Mouse (Mus musculus): Measurements from ENCODE around the gene Hoxb2. TPM values are rescaled to one million over a fixed set of nuclear protein-coding genes. Genes with fewer than 3 reads are reported as not detected.

Gene Hoxb2
- polyA plus RNA-seq, 1 experiment from 2014 or later: 49.9 TPM

DNA sequence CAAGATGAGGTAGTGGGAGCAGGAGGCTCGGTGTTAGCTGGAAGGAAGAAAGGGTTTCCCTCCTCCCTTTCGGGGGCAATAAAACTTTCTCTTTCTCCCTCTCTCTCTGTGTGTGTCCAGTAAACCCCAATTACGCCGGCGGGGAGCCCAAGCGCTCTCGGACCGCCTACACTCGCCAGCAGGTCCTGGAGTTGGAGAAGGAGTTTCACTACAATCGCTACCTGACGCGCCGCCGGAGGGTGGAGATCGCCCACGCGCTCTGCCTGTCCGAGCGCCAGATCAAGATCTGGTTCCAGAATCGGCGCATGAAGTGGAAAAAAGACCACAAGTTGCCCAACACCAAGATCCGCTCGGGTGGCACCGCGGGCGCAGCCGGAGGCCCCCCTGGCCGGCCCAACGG lies 30.4 kb upstream of the Hoxb2 start:
- Histone ChIP-seq H3K9me3 (ENCODE audit: control insufficient read depth, low read length) (no peaks in the 10 kb centered on the region), H3K4me1 (ENCODE audit: control insufficient read depth, insufficient read depth, low read length) (peaks cover 65% of the 10 kb centered on the region), H3K4me3 (ENCODE audit: low read length) (peak overlapping the region; percentile 53), H3K27ac (ENCODE audit: low read depth, low read length) (peak overlapping the region; percentile 100), H3K36me3 (ENCODE audit: control insufficient read depth, insufficient read depth, low read length) (peaks cover 15% of the 10 kb centered on the region), H3K27me3 (ENCODE audit: control insufficient read depth, insufficient read depth, low read length) (no peaks in the 10 kb centered on the region), H3K9ac (ENCODE audit: low read depth, low read length) (peak overlapping the region; percentile 99), H3K4me2 (replicated peaks; ENCODE audit: low read depth, low read length) (peak overlapping the region; percentile 95)
- under 1% methylated on average over 29 of the region's 29 CpGs for WGBS
- no peak for ATAC-seq (ENCODE audit: low FRiP score, low TSS enrichment)

GRCm38 (mm10) chr11:96320688-96321087 lies 29.6 kb upstream of the Hoxb2 start:
- peak overlapping the region; percentile 100 for H3K27ac ChIP-seq (ENCODE audit: low read depth, low read length)
- peak overlapping the region; percentile 95 for H3K4me2 ChIP-seq (replicated peaks; ENCODE audit: low read depth, low read length)
- H3K36me3 ChIP-seq (ENCODE audit: control insufficient read depth, insufficient read depth, low read length): peaks cover 15% of the 10 kb centered on the region
- peak overlapping the region; percentile 53 for H3K4me3 ChIP-seq (ENCODE audit: low read length)
- no peaks in the 10 kb centered on the region for H3K9me3 ChIP-seq (ENCODE audit: control insufficient read depth, low read length)
- H3K4me1 ChIP-seq (ENCODE audit: control insufficient read depth, insufficient read depth, low read length): peaks cover 66% of the 10 kb centered on the region
- 11% methylated on average over 17 of the region's 17 CpGs for WGBS
- peak overlapping the region; percentile 99 for H3K9ac ChIP-seq (ENCODE audit: low read depth, low read length)
- H3K27me3 ChIP-seq (ENCODE audit: control insufficient read depth, insufficient read depth, low read length): no peaks in the 10 kb centered on the region
- no peak for ATAC-seq (ENCODE audit: low FRiP score, low TSS enrichment)

DNA sequence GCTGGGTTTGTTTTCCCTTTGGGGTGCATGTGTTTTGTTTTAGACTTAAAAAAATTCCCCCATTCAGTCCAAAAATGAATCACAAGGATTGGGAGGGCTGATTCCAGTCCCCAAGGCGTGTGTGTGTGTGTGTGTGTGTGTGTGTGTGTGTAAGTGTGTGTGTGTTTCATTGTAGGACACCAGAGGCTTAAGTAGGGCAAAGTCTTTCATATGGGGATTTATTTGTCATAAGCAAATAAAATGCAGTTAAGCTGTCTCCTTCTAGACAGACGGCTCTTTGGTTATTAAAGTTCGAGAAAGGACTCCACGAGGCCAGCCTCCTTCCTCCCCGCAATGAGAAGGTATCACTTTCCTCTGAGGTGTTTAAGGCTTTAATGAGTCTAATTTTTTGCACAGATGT lies 28.5 kb upstream of the Hoxb2 start:
- H3K4me1 ChIP-seq (ENCODE audit: control insufficient read depth, insufficient read depth, low read length): peaks cover 67% of the 10 kb centered on the region
- peak overlapping the region; percentile 53 for H3K4me3 ChIP-seq (ENCODE audit: low read length)
- H3K4me2 ChIP-seq (replicated peaks; ENCODE audit: low read depth, low read length): peak overlapping the region; percentile 95
- no peaks in the 10 kb centered on the region for H3K9me3 ChIP-seq (ENCODE audit: control insufficient read depth, low read length)
- H3K36me3 ChIP-seq (ENCODE audit: control insufficient read depth, insufficient read depth, low read length): peaks cover 19% of the 10 kb centered on the region
- no peak for ATAC-seq (ENCODE audit: low FRiP score, low TSS enrichment)
- H3K27ac ChIP-seq (ENCODE audit: low read depth, low read length): peak overlapping the region; percentile 100
- no peaks in the 10 kb centered on the region for H3K27me3 ChIP-seq (ENCODE audit: control insufficient read depth, insufficient read depth, low read length)
- WGBS: 19% methylated on average over 5 of the region's 5 CpGs
- peak overlapping the region; percentile 99 for H3K9ac ChIP-seq (ENCODE audit: low read depth, low read length)

DNA sequence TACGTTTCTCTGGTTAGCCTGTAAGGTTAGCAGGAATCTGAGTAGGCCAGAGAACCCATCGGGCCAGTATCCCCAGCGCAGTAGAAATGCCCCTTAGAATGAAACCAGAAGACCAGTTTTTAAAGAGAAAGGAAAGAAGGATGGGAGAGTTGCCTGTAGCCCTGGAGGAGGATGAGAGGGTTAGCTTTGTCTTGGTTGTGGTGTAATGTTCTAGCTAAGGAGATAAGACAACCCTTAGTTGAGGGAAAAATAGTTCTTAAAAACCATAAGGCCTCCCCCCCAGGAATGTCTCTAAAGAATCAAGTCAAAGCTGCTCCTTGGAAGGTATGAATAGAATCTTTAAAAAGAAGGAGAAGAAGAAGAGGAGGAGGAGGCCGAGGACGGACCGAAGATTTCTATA lies 27.6 kb upstream of the Hoxb2 start:
- peak overlapping the region; percentile 99 for H3K9ac ChIP-seq (ENCODE audit: low read depth, low read length)
- WGBS: 5% methylated on average over 6 of the region's 6 CpGs
- peaks cover 74% of the 10 kb centered on the region for H3K4me1 ChIP-seq (ENCODE audit: control insufficient read depth, insufficient read depth, low read length)
- H3K36me3 ChIP-seq (ENCODE audit: control insufficient read depth, insufficient read depth, low read length): peaks cover 26% of the 10 kb centered on the region
- H3K4me2 ChIP-seq (replicated peaks; ENCODE audit: low read depth, low read length): peak overlapping the region; percentile 95
- no peak for ATAC-seq (ENCODE audit: low FRiP score, low TSS enrichment)
- H3K4me3 ChIP-seq (ENCODE audit: low read length): peak overlapping the region; percentile 53
- H3K9me3 ChIP-seq (ENCODE audit: control insufficient read depth, low read length): no peaks in the 10 kb centered on the region
- peak overlapping the region; percentile 100 for H3K27ac ChIP-seq (ENCODE audit: low read depth, low read length)
- H3K27me3 ChIP-seq (ENCODE audit: control insufficient read depth, insufficient read depth, low read length): no peaks in the 10 kb centered on the region

DNA sequence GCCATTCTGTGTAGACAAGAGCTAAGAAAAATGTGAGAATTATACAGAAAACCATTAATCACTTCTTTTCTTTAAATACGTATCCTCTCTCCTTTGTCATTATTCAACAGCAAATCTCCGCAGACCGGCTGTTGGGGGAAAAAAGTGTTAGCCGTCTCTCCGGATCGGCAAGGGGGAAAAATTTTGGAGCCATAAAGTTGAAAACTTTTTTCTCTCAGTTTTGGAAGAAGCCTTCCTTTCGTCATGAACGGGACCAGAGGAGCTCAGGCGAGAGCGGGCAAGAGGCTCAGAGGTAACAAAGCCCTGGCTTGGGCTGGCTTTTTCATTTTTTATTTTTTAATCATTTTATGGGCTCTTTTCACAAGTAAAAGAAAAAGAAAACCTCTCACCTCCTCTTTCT lies 27.2 kb upstream of the Hoxb2 start, which contains the start of gene Hoxb3:
Hoxb3 (plus strand) TSS at position 173 of the 400 bp plus-strand sequence.
- no peak for ATAC-seq (ENCODE audit: low FRiP score, low TSS enrichment)
- Histone ChIP-seq H3K4me1 (ENCODE audit: control insufficient read depth, insufficient read depth, low read length) (peaks cover 74% of the 10 kb centered on the region), H3K27me3 (ENCODE audit: control insufficient read depth, insufficient read depth, low read length) (no peaks in the 10 kb centered on the region), H3K4me3 (ENCODE audit: low read length) (peak within 1 kb of the TSS; percentile 53), H3K4me2 (replicated peaks; ENCODE audit: low read depth, low read length) (peak within 1 kb of the TSS; percentile 95), H3K9ac (ENCODE audit: low read depth, low read length) (peak within 1 kb of the TSS; percentile 99), H3K27ac (ENCODE audit: low read depth, low read length) (peak within 1 kb of the TSS; percentile 100), H3K36me3 (ENCODE audit: control insufficient read depth, insufficient read depth, low read length) (peaks cover 28% of the 10 kb centered on the region), H3K9me3 (ENCODE audit: control insufficient read depth, low read length) (no peaks in the 10 kb centered on the region)
- 24% methylated on average over 10 of the region's 10 CpGs for WGBS

DNA sequence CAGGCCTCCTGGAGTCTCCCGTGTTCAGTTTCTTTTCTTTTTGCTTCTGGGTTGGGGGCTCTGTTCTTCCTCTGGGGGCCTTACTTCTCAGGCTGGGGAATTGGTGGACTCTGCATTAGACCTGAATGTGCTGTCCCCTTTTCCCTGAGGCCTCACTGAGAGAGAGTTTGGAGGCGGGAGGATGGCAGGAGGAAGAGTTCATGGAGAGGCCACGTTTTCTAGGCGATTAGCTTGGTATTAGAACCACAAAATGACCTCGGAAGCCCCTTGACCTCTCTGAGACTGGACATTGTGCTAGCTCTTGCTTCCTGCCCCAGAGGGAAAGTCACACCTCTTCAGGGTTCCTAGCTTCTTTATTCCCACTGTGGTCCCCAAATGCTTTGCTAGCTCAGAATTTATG lies 26.2 kb upstream of the Hoxb2 start:
- Histone ChIP-seq H3K27me3 (ENCODE audit: control insufficient read depth, insufficient read depth, low read length) (no peaks in the 10 kb centered on the region), H3K27ac (ENCODE audit: low read depth, low read length) (peak overlapping the region; percentile 100), H3K4me1 (ENCODE audit: control insufficient read depth, insufficient read depth, low read length) (peaks cover 79% of the 10 kb centered on the region), H3K4me3 (ENCODE audit: low read length) (peak overlapping the region; percentile 53), H3K9ac (ENCODE audit: low read depth, low read length) (peak overlapping the region; percentile 99), H3K9me3 (ENCODE audit: control insufficient read depth, low read length) (no peaks in the 10 kb centered on the region), H3K4me2 (replicated peaks; ENCODE audit: low read depth, low read length) (peak overlapping the region; percentile 95), H3K36me3 (ENCODE audit: control insufficient read depth, insufficient read depth, low read length) (peaks cover 28% of the 10 kb centered on the region)
- no peak for ATAC-seq (ENCODE audit: low FRiP score, low TSS enrichment)
- WGBS: 4% methylated on average over 5 of the region's 5 CpGs

DNA sequence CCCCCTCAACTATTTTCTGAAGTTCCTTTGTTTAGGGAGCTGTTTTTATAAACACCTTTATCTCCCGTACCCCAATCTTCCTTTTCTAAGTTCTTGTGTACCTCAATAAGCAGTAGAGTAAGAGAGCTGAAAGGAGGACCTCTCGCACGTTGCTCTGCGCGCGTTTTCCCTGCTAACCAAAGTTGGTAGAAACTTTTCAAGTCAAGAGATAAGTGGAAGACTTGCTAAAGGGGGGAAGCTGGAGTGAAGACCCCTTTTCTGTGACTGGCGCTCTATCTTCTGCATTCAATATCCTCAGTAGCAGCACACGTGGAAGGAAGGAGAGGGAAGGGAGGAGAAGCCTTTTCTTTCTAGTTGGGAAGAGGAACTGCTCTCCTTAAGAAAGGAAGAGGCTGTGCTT lies 25.4 kb upstream of the Hoxb2 start:
- Histone ChIP-seq H3K4me2 (replicated peaks; ENCODE audit: low read depth, low read length) (peak overlapping the region; percentile 95), H3K9me3 (ENCODE audit: control insufficient read depth, low read length) (no peaks in the 10 kb centered on the region), H3K36me3 (ENCODE audit: control insufficient read depth, insufficient read depth, low read length) (peaks cover 30% of the 10 kb centered on the region), H3K9ac (ENCODE audit: low read depth, low read length) (peak overlapping the region; percentile 99), H3K4me1 (ENCODE audit: control insufficient read depth, insufficient read depth, low read length) (peaks cover 87% of the 10 kb centered on the region), H3K4me3 (ENCODE audit: low read length) (peak overlapping the region; percentile 53), H3K27ac (ENCODE audit: low read depth, low read length) (peak overlapping the region; percentile 100), H3K27me3 (ENCODE audit: control insufficient read depth, insufficient read depth, low read length) (no peaks in the 10 kb centered on the region)
- ATAC-seq (ENCODE audit: low FRiP score, low TSS enrichment): no peak
- 19% methylated on average over 8 of the region's 8 CpGs for WGBS

- peak overlapping the region; percentile 95 for H3K4me2 ChIP-seq (replicated peaks; ENCODE audit: low read depth, low read length)
- peak overlapping the region; percentile 100 for H3K27ac ChIP-seq (ENCODE audit: low read depth, low read length)
- H3K36me3 ChIP-seq (ENCODE audit: control insufficient read depth, insufficient read depth, low read length): peaks cover 30% of the 10 kb centered on the region
- 8% methylated on average over 22 of the region's 22 CpGs for WGBS
- H3K9ac ChIP-seq (ENCODE audit: low read depth, low read length): peak overlapping the region; percentile 99
- no peaks in the 10 kb centered on the region for H3K27me3 ChIP-seq (ENCODE audit: control insufficient read depth, insufficient read depth, low read length)
- H3K9me3 ChIP-seq (ENCODE audit: control insufficient read depth, low read length): no peaks in the 10 kb centered on the region
- H3K4me3 ChIP-seq (ENCODE audit: low read length): peak overlapping the region; percentile 53
- H3K4me1 ChIP-seq (ENCODE audit: control insufficient read depth, insufficient read depth, low read length): peaks cover 89% of the 10 kb centered on the region
- peak; percentile 51 for ATAC-seq (ENCODE audit: low FRiP score, low TSS enrichment)
These were observed 24.5 kb upstream of the Hoxb2 start for GRCm38 (mm10) chr11:96325747-96326212.

DNA sequence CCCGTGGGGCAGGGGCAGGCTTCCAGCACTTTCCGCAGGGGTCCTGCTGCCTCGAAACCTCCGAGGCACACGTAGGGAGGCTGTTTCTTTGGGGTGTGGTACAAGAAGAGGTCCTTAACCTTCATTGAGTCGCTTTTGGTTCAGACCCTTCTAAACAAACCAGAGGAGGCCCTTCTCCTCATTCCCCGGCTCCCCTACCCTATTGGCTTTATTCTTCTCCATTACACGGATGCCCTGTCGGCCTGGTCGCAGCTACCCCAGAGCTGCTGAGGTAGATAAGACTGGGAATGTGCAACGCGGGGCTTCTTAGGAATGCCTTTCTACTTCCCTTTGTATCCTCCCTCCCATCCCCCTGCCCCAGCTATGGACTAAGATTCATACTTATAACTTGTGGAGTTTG lies 23.6 kb upstream of the Hoxb2 start:
- peak overlapping the region; percentile 99 for H3K9ac ChIP-seq (ENCODE audit: low read depth, low read length)
- no peaks in the 10 kb centered on the region for H3K9me3 ChIP-seq (ENCODE audit: control insufficient read depth, low read length)
- peak overlapping the region; percentile 100 for H3K27ac ChIP-seq (ENCODE audit: low read depth, low read length)
- H3K4me2 ChIP-seq (replicated peaks; ENCODE audit: low read depth, low read length): peak overlapping the region; percentile 95
- H3K27me3 ChIP-seq (ENCODE audit: control insufficient read depth, insufficient read depth, low read length): no peaks in the 10 kb centered on the region
- ATAC-seq (ENCODE audit: low FRiP score, low TSS enrichment): no peak
- 21% methylated on average over 12 of the region's 12 CpGs for WGBS
- peak overlapping the region; percentile 53 for H3K4me3 ChIP-seq (ENCODE audit: low read length)
- peaks cover 31% of the 10 kb centered on the region for H3K36me3 ChIP-seq (ENCODE audit: control insufficient read depth, insufficient read depth, low read length)
- peaks cover 94% of the 10 kb centered on the region for H3K4me1 ChIP-seq (ENCODE audit: control insufficient read depth, insufficient read depth, low read length)
